Mouse (Mus musculus): ENCODE measurements around the gene Hoxb4.

Gene Hoxb4

DNA sequence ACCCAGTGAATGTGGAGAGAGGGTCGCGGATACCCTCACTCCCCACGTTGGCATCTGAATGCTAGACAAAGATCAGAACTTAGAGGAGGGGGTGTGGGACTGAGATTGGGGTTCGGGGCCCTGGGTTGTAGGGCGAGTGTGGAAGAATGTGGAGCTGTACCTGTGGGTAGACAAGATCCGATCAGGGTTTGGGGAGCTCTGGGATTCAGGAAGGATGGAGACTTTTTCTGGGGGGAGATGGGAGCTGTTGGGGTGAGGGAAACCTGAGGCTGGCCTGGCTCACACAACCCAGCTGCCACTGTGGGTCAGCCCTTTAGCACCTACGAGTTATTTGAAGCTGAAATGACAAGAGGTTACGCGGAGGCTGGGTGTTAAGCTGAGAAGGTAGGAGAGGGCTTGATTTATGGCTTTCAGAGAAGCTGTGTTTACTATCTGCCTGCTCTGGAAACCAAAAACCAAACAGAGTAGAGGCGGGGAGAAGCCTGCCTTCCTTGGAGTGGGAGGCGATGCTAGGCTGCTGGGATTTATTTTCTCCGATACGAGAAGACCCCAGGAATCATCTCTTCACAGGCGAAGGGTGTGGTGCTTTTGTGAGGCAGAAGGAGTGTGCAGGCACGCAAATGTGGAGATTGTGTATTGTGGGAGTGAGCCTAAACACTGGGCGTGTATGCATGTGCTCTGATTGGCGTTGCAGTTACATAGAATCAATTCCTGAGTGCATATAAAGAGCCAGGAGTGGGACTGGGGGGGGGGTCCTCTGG lies 15.4 kb downstream of the Hoxb4 start:
- no peak for DNase-seq (ENCODE audit: low read depth, low spot score)

DNA sequence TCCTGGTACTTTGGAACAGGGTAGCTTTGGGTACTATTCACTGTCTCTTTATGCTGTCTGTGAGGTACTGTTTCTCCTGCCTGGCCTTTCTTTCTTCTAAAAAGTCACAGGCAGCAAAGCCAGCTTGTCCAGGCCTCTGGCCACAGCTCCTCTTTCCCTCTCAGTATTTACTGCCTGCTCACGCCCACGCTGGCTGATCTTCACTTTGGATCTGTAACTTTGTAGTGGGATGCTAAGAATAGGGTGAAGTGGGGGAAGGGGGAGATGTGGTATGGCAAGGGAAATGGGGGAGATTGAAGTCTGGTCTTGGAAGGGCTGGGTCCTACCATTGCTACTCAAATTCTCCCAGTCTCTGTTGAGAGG lies 15.9 kb downstream of the Hoxb4 start:
- DNase-seq (ENCODE audit: low read depth, low spot score): no peak

DNA sequence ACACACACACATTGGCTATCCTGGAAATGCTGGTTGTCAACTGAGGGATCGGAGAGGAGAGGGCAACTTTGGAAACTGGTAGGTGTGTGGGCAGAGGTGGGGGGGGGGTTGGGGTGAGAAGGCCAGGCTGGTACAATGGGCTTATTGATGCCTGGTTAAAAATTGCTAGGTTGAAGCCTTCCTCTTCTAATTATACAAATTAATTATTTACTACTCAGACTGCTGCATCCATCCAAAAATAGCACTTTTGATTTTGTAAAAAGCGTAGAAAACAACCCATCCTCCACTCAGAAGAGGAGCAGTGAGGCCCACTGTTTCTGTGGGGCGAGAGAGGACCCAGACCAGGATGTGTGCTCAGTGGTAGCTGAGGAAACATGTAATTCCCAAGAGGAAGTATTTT lies 16.9 kb downstream of the Hoxb4 start:
- no peak for DNase-seq (ENCODE audit: low read depth, low spot score)

DNA sequence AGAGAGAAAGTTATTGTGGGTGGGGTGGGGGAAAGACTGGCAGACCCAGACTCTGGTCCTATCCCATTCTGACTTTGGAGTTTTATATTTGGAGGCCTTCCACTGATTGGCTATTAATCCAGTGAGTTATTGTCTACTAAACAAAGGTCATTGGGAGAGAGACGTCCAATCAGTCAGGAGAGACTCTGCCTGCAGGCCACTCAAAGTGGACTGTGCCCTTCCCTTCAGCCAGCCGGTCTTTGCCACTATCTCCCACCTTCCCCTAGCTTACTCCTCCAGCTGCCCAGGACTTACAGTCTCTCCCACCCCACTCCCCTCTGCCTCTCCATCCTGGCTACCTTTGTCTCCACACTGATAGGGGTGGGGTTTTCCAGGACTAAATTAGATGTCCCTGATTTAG lies 18.5 kb downstream of the Hoxb4 start:
- no peak for DNase-seq (ENCODE audit: low read depth, low spot score)

DNA sequence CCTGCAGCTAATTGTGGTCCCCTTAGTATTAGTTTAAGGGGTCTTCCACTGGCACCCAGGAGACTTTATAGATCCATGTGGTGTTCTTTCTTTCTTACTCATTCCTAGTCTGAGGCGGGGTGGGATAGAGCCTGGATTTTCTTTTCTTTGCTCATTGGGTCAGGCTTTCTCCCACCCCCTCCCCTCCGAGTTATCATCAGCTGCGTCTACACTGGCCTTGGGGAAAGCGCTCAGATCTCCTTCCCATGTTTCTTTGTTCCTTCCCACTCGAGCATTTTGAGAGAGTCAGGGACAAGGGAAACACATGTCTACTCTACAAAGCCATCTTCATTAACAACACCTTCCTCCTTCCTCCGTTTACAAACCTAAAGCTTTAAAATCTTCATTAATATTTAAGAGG lies 19.0 kb downstream of the Hoxb4 start:
- no peak for DNase-seq (ENCODE audit: low read depth, low spot score)

DNA sequence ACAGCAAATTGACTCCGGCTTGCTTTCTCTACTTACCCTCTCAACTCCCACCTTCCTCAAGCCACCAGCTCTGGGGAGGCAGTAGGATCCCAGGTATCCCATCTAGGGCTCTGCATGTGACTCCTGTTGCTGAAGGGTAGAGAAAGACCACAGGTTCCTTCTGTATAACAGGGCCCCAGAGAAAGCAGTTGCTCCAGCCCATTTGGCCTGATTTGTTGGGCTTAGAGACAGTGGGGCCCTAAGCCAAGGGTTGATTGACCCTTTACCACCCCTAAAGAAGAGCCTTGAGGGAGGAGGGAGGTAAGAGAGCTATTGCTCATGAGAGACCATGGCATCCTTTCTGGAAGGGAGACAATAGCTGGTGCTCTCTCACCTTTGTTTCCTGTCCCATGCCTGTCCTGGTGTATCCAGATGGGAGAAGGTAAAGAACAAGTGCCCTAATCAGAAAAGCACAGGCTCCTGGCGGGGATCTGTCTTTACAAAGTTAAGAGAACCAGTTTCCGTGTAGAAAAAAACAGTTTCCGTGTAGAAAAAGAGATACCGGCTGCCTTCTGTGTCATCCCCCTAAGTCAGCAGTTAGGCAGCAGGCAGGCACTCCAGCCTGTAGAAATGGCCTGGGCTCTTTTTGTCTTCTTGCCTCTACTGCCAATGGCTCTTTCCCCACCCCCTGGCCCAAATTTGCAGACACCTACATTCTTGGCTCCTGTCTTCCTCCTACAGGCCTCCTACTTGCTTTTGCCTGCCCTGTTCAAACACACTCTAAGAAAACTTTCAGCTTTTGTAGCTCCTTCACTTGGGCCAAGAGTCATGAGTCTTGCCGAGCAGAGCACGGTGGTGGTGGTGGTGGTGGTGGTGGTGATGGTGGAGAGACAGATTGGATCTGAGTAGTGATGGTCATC lies 21.1 kb downstream of the Hoxb4 start:
- DNase-seq (ENCODE audit: low read depth, low spot score): no peak

DNA sequence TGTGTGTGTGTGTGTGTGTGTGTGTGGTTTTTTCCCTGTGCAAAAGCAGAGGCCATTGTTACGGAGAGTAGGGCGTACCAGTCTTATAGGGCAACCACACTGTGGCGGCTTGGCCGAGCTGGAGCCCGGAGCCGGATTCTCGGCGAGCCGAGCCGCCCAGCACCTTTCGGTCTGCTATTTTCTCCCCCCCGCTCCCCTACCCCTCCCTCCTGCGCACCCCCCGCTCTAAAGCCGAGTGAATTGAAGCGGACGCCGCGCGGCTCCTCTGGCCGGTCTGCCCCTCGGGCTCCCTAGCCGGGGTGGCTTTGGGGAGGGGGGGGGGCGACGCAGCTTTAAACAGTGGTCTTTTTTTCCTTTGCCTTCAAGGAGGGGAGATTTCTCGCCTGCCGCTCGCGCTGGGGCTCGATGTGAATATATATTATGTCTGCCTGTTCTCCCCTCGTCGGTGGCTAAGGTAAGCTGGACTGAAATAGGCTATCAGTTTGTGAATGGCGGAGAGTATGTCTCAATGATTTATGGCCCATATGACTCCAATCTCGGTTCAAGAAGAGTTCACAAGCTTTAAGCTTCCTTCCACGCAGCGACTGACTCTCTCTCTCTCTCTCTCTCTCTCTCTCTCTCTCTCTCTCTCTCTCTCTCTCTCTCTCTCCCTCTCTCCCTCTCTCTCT lies 22.8 kb downstream of the Hoxb4 start:
- DNase-seq (ENCODE audit: low read depth, low spot score): no peak

DNA sequence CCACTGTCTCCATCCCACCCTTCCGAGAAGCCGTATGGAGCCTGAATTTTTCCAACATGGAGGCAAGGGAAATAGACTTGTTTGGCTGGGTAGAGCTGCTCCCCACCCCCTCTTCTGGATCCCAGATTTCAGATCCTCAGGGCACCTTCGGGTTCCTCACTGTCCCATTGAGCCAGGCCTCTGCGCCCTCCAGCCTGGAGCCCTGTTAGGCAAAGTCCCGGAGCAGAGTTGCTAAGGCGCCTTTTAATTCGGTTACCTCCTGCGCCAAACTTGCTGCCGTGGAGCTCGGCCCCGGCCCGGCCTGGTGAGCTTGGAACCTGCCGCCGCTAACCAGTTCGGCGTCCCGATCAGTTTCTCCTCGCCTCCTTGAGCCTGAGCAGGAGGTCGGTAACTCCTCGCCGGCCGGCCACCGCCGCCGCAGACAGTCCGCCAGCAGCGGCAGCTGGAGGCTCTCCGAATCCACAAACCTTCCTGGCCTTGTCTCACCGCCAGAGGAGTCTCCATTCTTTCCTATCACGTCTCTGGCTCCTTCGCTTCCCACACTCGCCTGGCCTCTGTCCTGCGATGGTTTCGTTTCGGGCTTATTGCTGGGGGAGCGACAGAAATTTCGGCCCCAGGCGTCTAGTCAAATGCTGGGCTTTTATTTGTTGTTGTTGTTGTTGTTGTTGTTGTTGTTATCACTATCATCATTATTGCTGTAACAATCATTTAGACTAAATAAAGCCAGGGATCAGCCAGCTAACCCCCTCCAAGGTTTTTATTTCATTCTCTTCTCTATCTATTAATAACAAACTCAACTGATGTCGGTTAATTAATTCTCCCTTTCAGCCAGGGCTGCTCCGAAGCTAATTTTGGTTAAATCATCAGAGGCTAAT lies 23.9 kb downstream of the Hoxb4 start:
- no peak for DNase-seq (ENCODE audit: low read depth, low spot score)

DNA sequence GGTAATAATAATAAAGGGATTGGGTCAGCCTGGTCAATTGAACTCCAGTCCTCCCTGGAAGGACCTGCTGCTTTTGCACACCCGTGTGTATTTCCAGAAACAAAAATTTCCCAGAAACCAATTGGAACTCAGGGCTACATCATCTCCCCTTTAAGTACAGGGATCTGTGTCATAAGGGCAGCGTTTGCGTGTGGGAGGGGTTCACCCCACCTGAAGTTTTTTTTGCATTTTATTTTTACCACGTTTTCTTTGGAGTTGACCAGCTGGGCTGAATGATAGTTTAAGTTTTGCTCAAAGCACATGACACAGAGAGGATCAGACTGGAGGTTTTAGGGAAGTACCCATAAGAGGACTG lies 24.5 kb downstream of the Hoxb4 start:
- no peak for DNase-seq (ENCODE audit: low read depth, low spot score)

DNA sequence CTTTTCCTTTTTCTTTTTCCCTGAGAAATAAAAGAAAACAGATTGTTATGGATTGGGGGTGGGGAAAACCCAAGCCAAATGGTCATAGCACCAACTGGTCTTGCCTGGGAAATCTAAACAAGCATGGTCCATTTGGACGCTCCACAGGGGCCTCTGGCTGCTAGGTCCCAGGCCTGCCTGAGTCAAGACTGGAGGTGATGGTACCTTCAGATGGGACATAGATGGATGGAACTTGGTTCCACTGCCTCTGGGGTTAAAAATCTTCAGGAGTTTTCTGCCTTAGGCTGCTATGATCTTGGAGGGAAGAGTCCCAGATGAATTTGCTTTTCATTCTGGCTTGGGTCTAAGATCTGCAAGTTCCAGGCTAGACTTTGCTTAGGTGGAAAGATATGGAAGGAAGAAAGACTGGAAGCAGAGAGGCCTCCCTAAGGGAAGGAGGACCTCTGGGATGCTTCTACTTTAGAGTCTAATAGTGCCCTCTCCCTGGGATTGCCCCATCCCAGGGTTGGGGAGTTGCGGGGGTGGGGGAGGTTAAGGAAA lies 25.2 kb downstream of the Hoxb4 start:
- no peak for DNase-seq (ENCODE audit: low read depth, low spot score)

DNA sequence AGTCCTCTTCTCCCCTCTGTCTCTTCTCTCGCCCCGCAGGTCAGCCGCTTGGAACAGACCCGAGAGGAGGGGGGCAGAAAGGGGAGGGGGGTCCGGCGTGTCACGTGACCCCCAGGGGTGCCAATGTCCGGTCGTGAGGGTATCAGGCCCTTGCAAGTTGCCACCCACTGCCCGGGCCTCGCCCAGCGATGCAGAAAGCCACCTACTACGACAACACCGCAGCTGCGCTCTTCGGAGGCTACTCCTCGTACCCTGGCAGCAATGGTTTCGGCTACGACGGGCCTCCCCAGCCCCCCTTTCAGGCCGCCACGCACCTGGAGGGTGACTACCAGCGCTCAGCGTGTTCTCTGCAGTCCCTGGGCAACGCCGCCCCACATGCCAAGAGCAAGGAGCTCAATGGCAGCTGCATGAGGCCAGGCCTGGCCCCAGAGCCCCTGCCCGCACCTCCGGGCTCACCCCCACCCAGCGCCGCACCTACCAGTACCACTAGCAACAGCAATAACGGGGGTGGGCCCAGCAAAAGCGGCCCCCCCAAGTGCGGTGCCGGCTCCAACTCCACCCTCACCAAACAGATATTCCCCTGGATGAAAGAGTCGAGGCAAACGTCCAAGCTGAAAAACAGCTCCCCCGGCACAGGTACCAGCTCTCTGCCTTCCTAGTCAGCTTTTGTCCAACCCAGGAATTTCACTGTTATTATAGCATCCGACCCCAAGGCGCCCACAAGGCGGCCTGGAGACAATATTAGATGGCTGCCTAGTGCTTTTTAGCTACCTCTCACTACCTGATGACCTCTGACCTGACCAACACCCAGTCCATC lies 26.2 kb downstream of the Hoxb4 start:
- DNase-seq (ENCODE audit: low read depth, low spot score): no peak

DNA sequence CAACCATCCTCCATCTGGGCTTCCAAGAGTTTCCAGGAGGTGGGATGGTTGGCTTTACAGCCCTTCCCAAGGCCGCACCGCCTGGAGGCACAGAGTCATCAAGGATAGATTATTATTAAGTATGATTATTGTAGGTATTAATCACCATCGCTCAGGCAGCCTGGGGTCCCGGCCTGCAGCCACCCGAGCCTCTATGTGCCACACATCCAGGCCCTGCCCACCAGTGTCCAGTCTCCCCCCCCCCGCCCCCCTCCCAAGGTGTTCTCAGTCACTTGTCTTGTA lies 26.8 kb downstream of the Hoxb4 start:
- DNase-seq (ENCODE audit: low read depth, low spot score): no peak

DNA sequence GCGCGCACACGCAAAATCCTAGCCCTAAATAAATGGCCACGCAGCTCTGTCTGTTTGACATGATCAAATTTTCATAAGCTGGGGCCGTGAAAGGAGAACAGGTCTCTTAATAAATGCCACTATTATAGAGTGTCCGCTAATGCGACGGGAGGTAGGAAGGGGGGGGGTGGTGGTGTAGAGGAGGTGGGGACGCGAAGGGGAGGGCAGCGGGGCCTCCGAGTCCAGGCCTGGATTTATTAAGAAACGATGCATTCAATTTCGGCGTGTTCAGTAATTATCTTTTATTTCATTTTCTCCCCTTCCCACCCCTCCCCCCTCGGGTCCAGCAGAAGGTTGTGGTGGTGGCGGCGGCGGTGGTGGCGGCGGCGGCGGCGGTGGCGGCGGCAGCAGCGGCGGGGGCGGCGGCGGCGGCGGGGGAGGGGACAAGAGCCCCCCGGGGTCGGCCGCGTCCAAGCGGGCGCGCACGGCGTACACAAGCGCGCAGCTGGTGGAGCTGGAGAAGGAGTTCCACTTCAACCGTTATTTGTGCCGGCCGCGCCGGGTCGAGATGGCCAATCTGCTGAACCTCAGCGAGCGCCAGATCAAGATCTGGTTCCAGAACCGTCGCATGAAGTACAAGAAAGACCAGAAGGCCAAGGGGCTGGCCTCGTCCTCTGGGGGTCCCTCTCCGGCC lies 27.3 kb downstream of the Hoxb4 start:
- DNase-seq (ENCODE audit: low read depth, low spot score): no peak

DNA sequence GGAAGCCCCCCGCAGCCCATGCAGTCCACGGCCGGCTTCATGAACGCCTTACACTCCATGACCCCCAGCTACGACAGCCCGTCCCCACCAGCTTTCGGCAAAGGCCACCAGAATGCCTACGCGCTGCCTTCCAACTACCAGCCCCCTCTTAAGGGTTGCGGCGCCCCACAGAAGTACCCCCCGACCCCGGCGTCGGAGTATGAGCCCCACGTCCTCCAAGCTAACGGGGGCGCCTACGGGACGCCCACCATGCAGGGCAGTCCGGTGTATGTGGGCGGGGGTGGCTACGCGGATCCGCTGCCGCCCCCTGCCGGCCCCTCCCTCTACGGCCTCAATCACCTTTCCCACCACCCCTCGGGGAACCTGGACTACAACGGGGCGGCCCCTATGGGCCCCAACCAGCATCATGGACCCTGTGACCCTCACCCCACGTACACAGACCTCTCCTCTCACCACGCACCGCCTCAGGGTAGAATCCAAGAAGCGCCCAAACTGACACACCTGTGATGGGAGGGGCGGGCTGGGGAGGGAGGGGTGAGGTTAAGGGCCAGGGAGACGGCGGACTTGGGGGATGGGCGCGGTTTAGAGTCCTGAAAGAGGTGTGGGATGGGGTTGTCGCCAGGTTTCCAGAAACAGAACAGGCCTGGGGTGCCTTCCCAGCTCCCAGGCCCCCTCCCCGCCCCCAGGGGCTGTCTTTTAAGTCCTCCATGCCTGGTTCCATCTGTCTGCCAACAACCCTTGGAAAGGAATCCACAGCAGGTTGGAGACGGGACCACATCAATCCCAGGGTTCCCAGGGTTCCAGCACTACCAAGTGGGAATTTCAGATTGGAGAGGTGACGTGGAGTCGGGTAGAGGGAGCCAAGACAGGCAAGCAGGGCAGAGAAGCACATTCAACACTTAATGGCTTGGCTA lies 28.1 kb downstream of the Hoxb4 start:
- no peak for DNase-seq (ENCODE audit: low read depth, low spot score)

DNA sequence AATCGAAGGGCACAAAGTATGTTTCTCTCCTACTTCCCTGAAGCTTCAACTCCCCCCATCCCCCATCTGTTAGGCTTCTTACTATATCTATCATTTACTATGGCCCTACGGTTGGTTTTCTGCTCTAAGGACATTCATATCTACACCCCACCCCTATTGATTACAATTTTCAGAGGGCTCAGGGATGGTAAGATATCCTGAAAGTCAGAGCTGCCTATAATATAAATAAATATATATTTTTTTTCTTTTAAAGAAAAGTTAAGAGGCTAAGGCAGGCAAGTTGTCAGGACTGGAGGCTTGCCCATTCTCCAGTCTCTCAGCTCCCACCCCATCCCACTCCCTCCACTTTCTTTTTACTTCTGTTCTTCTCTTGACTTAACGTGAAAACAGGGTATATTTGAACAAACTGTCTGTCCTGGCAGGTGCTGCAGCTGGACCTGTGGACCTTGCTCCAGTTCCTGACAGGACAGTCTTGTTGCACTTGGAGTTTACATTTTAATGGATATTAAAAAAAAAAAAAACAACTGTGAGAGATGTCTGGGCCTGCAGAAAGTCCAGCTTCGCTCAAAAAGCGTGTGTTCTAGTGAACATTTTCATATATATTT lies 29.0 kb downstream of the Hoxb4 start:
- DNase-seq (ENCODE audit: low read depth, low spot score): no peak

DNA sequence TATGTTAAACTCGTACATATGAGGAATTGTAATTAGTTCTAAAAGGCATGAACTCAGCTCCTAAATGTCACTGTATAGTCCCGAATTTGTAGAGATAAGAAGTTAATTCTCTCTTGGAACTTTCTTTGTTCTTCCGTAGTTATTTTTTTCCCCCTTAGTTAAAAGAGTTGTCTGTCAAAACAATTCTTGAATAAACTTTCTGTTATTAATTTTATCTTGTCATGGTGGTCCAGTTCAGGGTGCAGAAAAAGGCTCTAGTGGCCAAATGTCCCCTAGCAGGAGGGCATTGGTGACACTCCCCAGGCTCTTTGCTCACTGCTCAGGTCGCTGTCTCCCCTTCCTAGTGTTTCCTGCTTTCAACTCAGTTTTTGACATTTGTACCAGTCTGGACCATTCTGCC lies 29.6 kb downstream of the Hoxb4 start:
- DNase-seq (ENCODE audit: low read depth, low spot score): no peak

DNA sequence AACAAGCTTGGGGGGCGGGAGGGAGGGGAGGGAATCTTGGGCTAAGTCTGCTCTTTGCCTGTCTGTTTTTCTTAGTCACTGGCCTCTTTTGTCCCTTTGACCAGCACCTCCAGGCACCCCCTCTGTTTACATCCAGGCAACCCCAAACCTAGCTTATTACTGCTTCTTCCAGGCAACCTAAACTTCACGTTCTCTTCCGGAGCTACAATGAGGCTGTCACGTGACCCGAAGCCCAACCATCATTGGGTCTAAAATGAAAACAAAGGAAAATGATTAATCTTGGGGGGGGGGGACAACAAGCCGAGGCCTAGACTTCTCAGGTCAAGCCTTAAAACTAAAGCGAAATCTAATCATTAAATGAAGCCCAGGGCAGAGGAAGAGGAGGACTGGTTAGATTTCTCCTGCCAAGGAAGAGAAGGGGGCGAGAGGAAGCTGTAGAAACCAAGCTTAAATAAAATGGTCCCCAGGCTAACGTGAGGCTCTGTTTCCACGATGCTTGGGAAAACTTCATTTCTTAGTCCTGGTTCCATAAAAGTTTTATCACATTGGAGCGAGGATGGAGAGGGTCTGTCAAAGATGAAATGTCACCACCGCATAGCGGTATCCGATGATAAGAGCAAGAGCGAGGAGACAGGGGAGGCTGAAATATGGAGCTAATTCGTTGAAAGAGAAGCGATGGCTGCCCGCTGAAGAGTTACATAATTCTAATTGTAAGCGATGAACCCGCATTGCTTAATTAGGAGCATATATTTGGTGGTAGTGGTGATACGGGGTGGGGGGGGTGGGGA lies 30.3 kb downstream of the Hoxb4 start:
- DNase-seq (ENCODE audit: low read depth, low spot score): no peak

DNA sequence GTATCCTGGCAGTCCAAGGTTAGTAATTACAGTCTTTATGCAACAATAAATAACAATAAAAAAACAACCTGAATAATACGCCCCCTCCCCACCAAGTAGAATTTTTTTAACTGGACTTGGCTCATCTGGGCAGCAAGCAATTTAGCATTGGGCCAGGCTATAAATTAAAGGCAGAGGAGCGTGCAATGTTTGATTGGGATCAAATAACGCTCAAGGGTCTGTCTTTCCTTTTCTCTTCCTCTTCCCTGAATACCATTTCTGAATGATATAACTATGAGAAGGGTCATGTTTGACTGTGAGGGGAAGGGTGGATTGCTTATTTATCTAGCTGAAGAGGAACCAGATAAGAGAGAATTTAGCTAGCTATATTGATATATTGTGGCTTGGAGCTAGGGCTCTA lies 30.9 kb downstream of the Hoxb4 start:
- DNase-seq (ENCODE audit: low read depth, low spot score): no peak
